Mouse (Mus musculus) heart, embryonic 16.5 days (tissue): ENCODE data around the gene Urb1. TPM values are rescaled to one million over a fixed set of nuclear protein-coding genes. Genes with fewer than 3 reads are reported as not detected.

Source experiments
- ATAC-seq: fragments of 200-750 bp; cut with Nextera tagmentation; replicated peaks from 2 replicates; pipeline ENCODE4 v1.8.0; 2017; ENCODE audit warnings: moderate number of reproducible peaks; ENCODE audit not compliant: insufficient read depth, low FRiP score; ENCODE audit errors: extremely low read depth
- H3K27ac ChIP-seq: fragments of 300-500 bp; sonication (generic); 2 replicates; pipeline ENCODE4 v1.5.1; 2014; ENCODE audit warnings: mild to moderate bottlenecking, low read length, control low read depth, moderate library complexity
- H3K27me3 ChIP-seq: fragments of 300-500 bp; sonication (generic); 2 replicates; pipeline ENCODE4 v1.6.1; 2014; ENCODE audit warnings: low read length, mixed read lengths; ENCODE audit not compliant: control insufficient read depth, insufficient read depth
- H3K36me3 ChIP-seq: fragments of 300-500 bp; sonication (generic); 2 replicates; pipeline ENCODE4 v1.6.1; 2014; ENCODE audit not compliant: control insufficient read depth, insufficient read depth
- H3K4me1 ChIP-seq: fragments of 300-500 bp; sonication (generic); 2 replicates; pipeline ENCODE4 v1.6.1; 2014; ENCODE audit warnings: low read length, mixed read lengths; ENCODE audit not compliant: control insufficient read depth, insufficient read depth
- H3K4me2 ChIP-seq: fragments of 300-500 bp; sonication (generic); 2 replicates; pipeline ENCODE4 v1.6.1; 2014; ENCODE audit warnings: low read depth, mild to moderate bottlenecking, control low read depth, low read length
- H3K4me3 ChIP-seq: fragments of 300-500 bp; sonication (generic); 2 replicates; pipeline ENCODE4 v1.5.1; 2014; ENCODE audit warnings: mild to moderate bottlenecking, control low read depth, low read length
- H3K9ac ChIP-seq: fragments of 300-500 bp; sonication (generic); 2 replicates; pipeline ENCODE4 v1.6.1; 2014; ENCODE audit warnings: low read length, control low read depth
- H3K9me3 ChIP-seq: fragments of 300-500 bp; sonication (generic); replicated peaks from 2 replicates; pipeline ENCODE4 v1.6.1; 2016; ENCODE audit warnings: low read length; ENCODE audit not compliant: control insufficient read depth
- WGBS: fragments of 180-500 bp; shearing (Covaris S2); extraction: QIAGEN DNeasy Blood & Tissue Kit; methylation state at CpG from one replicate; pipeline ENCODE4 v1.1.7; 2014; 5-methylcytosine and 5-hydroxymethylcytosine counted together
- polyA plus RNA-seq: library from polyadenylated mRNA; unstranded; fragments of >200 nt; fragmentation: Nextera tagmentation; extraction: Ambion mirVana; gene quantifications from 2 replicates; pipeline ENCODE4 v1.2.1, GENCODE M21; 2015

Gene Urb1
- polyA plus RNA-seq, 1 experiment from 2014 or later = 7.2 TPM

GRCm38 (mm10) chr16:90736672-90737270 lies 73.4 kb downstream of the Urb1 start:
- Histone ChIP-seq H3K27me3 (no peaks in the 10 kb centered on the region), H3K4me2 (no peak overlapping the region), H3K4me1 (peaks cover 13% of the 10 kb centered on the region; the same call in 1 of the 2 replicates), H3K36me3 (no peaks in the 10 kb centered on the region), H3K27ac (no peak overlapping the region), H3K9me3 (no peaks in the 10 kb centered on the region), H3K4me3 (no peak overlapping the region), H3K9ac (no peak overlapping the region; the same call in 1 of the 2 replicates)
- ATAC-seq = no peak
- 52% methylated on average over 10 of the region's 10 CpGs for WGBS

DNA sequence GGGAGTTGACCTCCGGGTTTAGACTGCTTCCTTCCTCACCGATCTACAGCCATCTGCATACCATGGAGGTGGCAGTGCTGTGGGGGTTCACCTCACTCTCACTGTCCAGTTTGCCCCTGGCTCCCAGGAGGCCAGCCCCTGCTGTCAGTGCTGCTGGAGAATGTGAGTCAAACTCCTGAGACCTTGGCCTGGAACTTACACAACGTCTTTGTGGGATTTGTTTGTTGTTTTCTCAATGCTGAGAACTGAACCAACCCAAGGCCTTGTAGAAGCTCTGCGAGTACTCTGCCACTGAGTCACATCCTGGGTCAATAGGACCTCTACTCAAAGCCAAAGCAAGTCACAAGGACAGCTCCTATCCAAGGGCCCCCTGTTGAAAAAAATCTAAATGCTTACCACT lies 74.6 kb downstream of the Urb1 start:
- peaks cover 6% of the 10 kb centered on the region for H3K9me3 ChIP-seq
- no peak overlapping the region for H3K27ac ChIP-seq
- H3K4me3 ChIP-seq = no peak overlapping the region
- H3K9ac ChIP-seq = no peak overlapping the region
- H3K4me1 ChIP-seq = peaks cover 13% of the 10 kb centered on the region; the same call in 1 of the 2 replicates
- H3K4me2 ChIP-seq = no peak overlapping the region
- 52% methylated on average over 4 of the region's 4 CpGs for WGBS
- H3K27me3 ChIP-seq = no peaks in the 10 kb centered on the region
- no peaks in the 10 kb centered on the region for H3K36me3 ChIP-seq
- ATAC-seq = no peak

- Histone ChIP-seq H3K4me2 (peak within 1 kb of the TSS; percentile 99), H3K9ac (peak within 1 kb of the TSS; percentile 86), H3K4me3 (peak within 1 kb of the TSS; percentile 98), H3K27ac (peak within 1 kb of the TSS; percentile 77), H3K27me3 (no peaks in the 10 kb centered on the region), H3K9me3 (peaks cover 6% of the 10 kb centered on the region), H3K36me3 (0 out of 2 replicates have a peak, but pooled peaks cover 6% of the 10 kb centered on the region), H3K4me1 (peaks cover 12% of the 10 kb centered on the region)
- peak; percentile 94 for ATAC-seq
- 1% methylated on average over 53 of the region's 53 CpGs for WGBS
Measured at GRCm38 (mm10) chr16:90727233-90728115, 82.7 kb downstream of the Urb1 start, which contains the start of gene Mis18a. Gene Mis18a, minus strand, starts transcription at chr16:90727404.

DNA sequence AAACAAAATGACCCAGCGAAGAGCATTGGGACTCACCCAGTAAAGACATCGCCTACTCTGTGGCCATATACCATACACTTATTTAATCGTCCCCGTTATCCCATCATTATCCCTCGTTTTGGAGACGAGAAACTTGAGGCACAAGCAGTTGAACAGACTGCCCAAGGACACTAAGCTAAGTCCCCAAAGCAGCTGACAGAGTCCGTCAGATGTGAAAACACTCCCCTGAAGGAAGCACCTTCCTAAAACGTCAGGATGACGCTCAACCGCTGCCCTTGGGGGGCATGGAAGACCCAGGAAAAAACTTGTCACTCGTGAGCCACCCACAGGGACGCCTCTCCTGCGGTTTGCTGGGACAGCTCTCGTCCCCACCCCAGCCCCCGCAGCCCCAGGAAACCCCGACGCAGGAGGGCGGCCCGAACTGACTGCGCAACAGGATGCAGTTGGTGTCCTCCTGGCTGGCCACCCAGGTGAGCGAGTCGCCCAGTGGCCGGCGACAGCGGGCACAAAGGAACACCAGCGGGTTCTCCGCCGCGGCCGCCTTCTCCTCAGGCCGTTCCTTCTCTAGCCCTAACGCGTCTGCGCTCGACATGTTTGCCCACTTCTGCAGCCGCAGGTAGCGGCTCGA lies 83.5 kb downstream of the Urb1 start:
- peak overlapping the region; percentile 98 for H3K4me3 ChIP-seq
- peak overlapping the region; percentile 86 for H3K9ac ChIP-seq
- peak overlapping the region; percentile 54 for H3K27ac ChIP-seq
- H3K9me3 ChIP-seq = peaks cover 6% of the 10 kb centered on the region
- no peaks in the 10 kb centered on the region for H3K27me3 ChIP-seq
- H3K4me2 ChIP-seq = peak overlapping the region; percentile 99
- H3K36me3 ChIP-seq = 0 out of 2 replicates have a peak, but pooled peaks cover 6% of the 10 kb centered on the region
- H3K4me1 ChIP-seq = peaks cover 12% of the 10 kb centered on the region
- ATAC-seq = no peak
- WGBS = 5% methylated on average over 38 of the region's 38 CpGs

GRCm38 (mm10) chr16:90724051-90724450 lies 86.2 kb downstream of the Urb1 start:
- Histone ChIP-seq H3K9ac (no peak overlapping the region), H3K9me3 (no peaks in the 10 kb centered on the region), H3K4me2 (no peak overlapping the region), H3K27ac (no peak overlapping the region), H3K27me3 (no peaks in the 10 kb centered on the region), H3K4me1 (peaks cover 12% of the 10 kb centered on the region), H3K4me3 (no peak overlapping the region), H3K36me3 (peaks cover 22% of the 10 kb centered on the region; the same call in 1 of the 2 replicates)
- WGBS = 96% methylated on average over 4 of the region's 4 CpGs
- ATAC-seq = no peak

DNA sequence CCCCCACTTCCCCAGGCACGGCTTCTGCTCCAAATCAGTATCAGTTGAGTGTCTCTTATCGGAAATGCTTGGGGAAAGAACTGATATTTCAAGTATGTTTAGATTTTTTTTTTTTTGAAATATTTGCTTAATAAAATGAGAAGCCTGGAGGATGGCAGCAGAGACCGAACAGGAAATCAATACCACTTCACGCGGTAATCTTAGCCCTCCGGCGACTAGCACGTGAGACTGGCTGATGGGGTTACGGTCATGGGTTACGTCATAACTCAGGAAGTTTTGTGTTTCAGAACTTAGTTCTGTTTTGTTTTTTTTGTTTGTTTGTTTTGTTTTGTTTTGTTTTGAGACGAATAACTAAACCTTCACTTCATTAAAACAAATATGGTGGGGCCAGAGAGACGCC lies 99.9 kb downstream of the Urb1 start:
- ATAC-seq = no peak
- no peaks in the 10 kb centered on the region for H3K27me3 ChIP-seq
- H3K27ac ChIP-seq = peak overlapping the region; percentile 72
- 71% methylated on average over 12 of the region's 12 CpGs for WGBS
- H3K4me1 ChIP-seq = peaks cover 24% of the 10 kb centered on the region
- peak overlapping the region; percentile 55 for H3K9ac ChIP-seq
- no peaks in the 10 kb centered on the region for H3K9me3 ChIP-seq
- no peaks in the 10 kb centered on the region for H3K36me3 ChIP-seq
- peak overlapping the region; percentile 61 for H3K4me2 ChIP-seq
- peak overlapping the region; percentile 13 for H3K4me3 ChIP-seq

GRCm38 (mm10) chr16:90709711-90710289 lies 100.4 kb downstream of the Urb1 start:
- Histone ChIP-seq H3K9me3 (no peaks in the 10 kb centered on the region), H3K27me3 (no peaks in the 10 kb centered on the region), H3K36me3 (no peaks in the 10 kb centered on the region), H3K4me2 (peak overlapping the region; percentile 61), H3K4me1 (peaks cover 24% of the 10 kb centered on the region), H3K27ac (peak overlapping the region; percentile 72), H3K4me3 (peak overlapping the region; percentile 13), H3K9ac (peak overlapping the region; percentile 55)
- peak; percentile 69 for ATAC-seq
- 21% methylated on average over 17 of the region's 17 CpGs for WGBS

GRCm38 (mm10) chr16:90706279-90706678 lies 103.9 kb downstream of the Urb1 start:
- Histone ChIP-seq H3K27ac (peak overlapping the region; percentile 83), H3K4me3 (no peak overlapping the region), H3K4me1 (peaks cover 37% of the 10 kb centered on the region), H3K9me3 (no peaks in the 10 kb centered on the region), H3K4me2 (peak overlapping the region; percentile 24; the same call in 1 of the 2 replicates), H3K27me3 (no peaks in the 10 kb centered on the region), H3K36me3 (no peaks in the 10 kb centered on the region), H3K9ac (no peak overlapping the region)
- ATAC-seq = peak; percentile 83
- 1% methylated on average over 3 of the region's 3 CpGs for WGBS
